Mouse (Mus musculus): Measurements from ENCODE around the gene Oxsm.

DNA sequence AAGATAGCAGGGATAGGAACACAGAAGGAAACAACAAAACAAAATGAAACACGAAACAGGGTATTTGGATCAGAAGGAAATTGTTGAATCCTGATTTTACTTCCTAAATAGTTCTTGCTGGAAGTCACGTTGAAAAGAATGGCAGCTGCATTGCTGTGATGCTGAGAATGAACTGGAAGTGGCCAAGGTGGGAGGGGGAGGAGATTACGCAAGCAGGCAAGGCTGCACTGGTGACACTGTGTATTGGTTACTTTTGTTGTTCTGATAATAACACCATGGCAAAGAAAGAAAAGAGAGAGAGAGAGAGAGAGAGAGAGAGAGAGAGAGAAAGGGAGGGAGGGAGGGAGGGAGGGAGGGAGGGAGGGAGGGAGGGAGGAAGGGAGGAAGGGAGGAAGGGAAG lies 13.1 kb downstream of the Oxsm start:
- no peak for TF ChIP-seq CTCF (IDR thresholded peaks at IDR 0.05; ENCODE audit: low read depth, low read length)
- TF ChIP-seq POLR2A (IDR thresholded peaks at IDR 0.05; ENCODE audit: extremely low read depth, insufficient read depth, low read length) = no peak

All from liver, adult 2 months (tissue).